Mouse (Mus musculus): ENCODE measurements around the gene Xylt2. TPM values are rescaled to one million over a fixed set of nuclear protein-coding genes. Genes with fewer than 3 reads are reported as not detected.
"Not testable (repeated sequence)": the region's sequence is repeated elsewhere in the genome, so short reads cannot be mapped to it uniquely, and the experiment has no call there.

The Xylt2 gene
- polyA plus RNA-seq, 1 experiment from 2014 or later = 23.2 TPM

DNA sequence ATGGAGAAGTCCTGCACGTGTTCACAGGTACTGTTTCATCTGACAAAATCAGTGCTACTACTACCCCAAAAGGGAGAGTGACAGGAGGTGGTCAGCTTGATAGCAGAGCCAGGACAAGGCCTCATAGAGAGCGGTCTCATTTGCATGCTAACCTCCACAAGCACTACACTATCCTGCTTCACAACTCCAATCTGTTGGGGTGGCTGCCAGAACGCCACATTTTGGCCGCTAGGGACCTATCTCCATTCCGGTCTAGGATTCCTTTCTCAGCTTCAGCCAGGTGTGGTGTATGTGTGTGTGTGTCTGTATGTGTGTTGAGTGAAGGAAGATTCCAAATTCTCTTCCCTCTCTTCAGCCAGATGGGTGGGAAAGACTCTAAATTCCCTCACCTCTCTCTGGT lies 1.9 kb downstream of the Xylt2 start:
- peaks cover 31% of the 10 kb centered on the region for H3K4me1 ChIP-seq
- no peak overlapping the region for H3K27ac ChIP-seq
- H3K9ac ChIP-seq = no peak overlapping the region
- H3K4me3 ChIP-seq = no peak overlapping the region
- peaks cover 2% of the 10 kb centered on the region; the same call in 1 of the 2 replicates for H3K36me3 ChIP-seq
- no peaks in the 10 kb centered on the region for H3K9me3 ChIP-seq
- no peaks in the 10 kb centered on the region for H3K27me3 ChIP-seq
- peak overlapping the region; percentile 67; the same call in 1 of the 2 replicates for H3K4me2 ChIP-seq
- 67% methylated on average over 5 of the region's 5 CpGs for WGBS
- no peak for ATAC-seq (ENCODE audit: borderline replicate concordance, extremely low read depth, low FRiP score, low TSS enrichment)

DNA sequence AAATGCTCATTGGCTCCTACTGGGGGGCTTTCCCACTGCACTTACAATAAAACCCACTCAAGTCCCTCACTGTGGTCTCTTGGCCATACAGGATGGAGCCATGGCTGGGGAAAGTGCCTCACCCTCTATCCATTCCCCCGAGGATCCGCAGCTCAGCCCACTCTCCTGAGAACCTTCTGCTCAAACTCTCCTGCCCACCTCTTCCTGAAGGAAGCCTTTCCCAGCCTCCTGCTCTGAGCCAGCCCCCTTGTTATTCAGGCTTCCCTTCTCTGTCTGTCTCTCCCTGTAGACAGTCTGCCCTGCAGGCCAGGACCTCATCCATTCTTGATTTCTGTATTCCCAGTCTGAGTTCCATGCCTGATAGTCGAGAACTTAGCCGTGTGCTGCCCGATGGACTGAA lies 2.3 kb downstream of the Xylt2 start:
- peaks cover 6% of the 10 kb centered on the region; the same call in 1 of the 2 replicates for H3K36me3 ChIP-seq
- H3K4me3 ChIP-seq = no peak overlapping the region
- no peak overlapping the region for H3K27ac ChIP-seq
- H3K9me3 ChIP-seq = no peaks in the 10 kb centered on the region
- H3K4me1 ChIP-seq = peaks cover 31% of the 10 kb centered on the region
- ATAC-seq (ENCODE audit: borderline replicate concordance, extremely low read depth, low FRiP score, low TSS enrichment) = no peak
- H3K27me3 ChIP-seq = no peaks in the 10 kb centered on the region
- H3K4me2 ChIP-seq = 0 out of 2 replicates have a peak overlapping the region, but pooled peaks have one; percentile 2
- WGBS = 79% methylated on average over 5 of the region's 5 CpGs
- no peak overlapping the region for H3K9ac ChIP-seq

GRCm38 (mm10) chr11:94665281-94665680 lies 12.0 kb downstream of the Xylt2 start:
- Histone ChIP-seq H3K9ac (no peak overlapping the region), H3K36me3 (peaks cover 71% of the 10 kb centered on the region), H3K4me3 (no peak overlapping the region), H3K27ac (no peak overlapping the region), H3K9me3 (no peaks in the 10 kb centered on the region), H3K27me3 (no peaks in the 10 kb centered on the region), H3K4me2 (no peak overlapping the region), H3K4me1 (no peaks in the 10 kb centered on the region)
- no peak for ATAC-seq (ENCODE audit: borderline replicate concordance, extremely low read depth, low FRiP score, low TSS enrichment)
- 85% methylated on average over 6 of the region's 6 CpGs for WGBS

DNA sequence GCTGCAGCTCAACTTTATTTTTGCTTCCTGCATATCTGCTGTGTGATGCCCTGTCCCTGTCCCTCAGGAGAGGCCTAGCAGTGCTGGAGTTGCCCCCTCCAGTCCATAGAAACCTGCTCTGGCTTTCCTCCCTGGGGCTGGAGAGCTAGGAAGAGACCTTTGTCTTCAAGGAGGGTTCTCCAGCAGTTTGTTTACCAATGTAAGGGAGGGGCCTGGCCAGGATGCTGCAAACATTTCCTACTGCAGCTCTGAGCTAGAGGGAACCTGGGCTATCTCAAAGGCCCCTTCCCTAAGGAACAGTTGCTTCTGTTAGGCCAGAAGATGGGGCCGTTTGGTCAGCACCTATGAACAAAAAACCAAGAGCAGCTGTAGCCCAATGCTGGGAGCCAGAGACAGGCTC lies 16.0 kb downstream of the Xylt2 start:
- Histone ChIP-seq H3K36me3 (peaks cover 59% of the 10 kb centered on the region), H3K4me2 (no peak overlapping the region), H3K27ac (no peak overlapping the region), H3K4me1 (no peaks in the 10 kb centered on the region), H3K9ac (no peak overlapping the region), H3K9me3 (no peaks in the 10 kb centered on the region), H3K27me3 (no peaks in the 10 kb centered on the region), H3K4me3 (no peak overlapping the region)
- ATAC-seq (ENCODE audit: borderline replicate concordance, extremely low read depth, low FRiP score, low TSS enrichment) = no peak
- WGBS = 40% methylated on average over 1 of the region's 1 CpGs

GRCm38 (mm10) chr11:94653663-94654436 lies 23.5 kb downstream of the Xylt2 start, which contains the start of the genes Mrpl27 and Eme1:
Mrpl27 (plus strand) TSS chr11:94653767.
Eme1 (minus strand) TSS chr11:94653964.
- WGBS = under 1% methylated on average over 32 of the region's 32 CpGs
- ATAC-seq (ENCODE audit: borderline replicate concordance, extremely low read depth, low FRiP score, low TSS enrichment) = peak; percentile 86

GRCm38 (mm10) chr11:94652973-94653372 lies 24.3 kb downstream of the Xylt2 start:
- peak overlapping the region; percentile 75 for H3K4me2 ChIP-seq
- peaks cover 25% of the 10 kb centered on the region for H3K36me3 ChIP-seq
- H3K4me1 ChIP-seq = peaks cover 22% of the 10 kb centered on the region
- H3K9ac ChIP-seq = peak overlapping the region; percentile 76
- 44% methylated on average over 8 of the region's 8 CpGs for WGBS
- no peaks in the 10 kb centered on the region for H3K27me3 ChIP-seq
- peak overlapping the region; percentile 82 for H3K4me3 ChIP-seq
- no peaks in the 10 kb centered on the region for H3K9me3 ChIP-seq
- ATAC-seq (ENCODE audit: borderline replicate concordance, extremely low read depth, low FRiP score, low TSS enrichment) = no peak
- no peak overlapping the region for H3K27ac ChIP-seq

More at GRCm38 (mm10) chr11:94653663-94654436, 23.5 kb downstream of the Xylt2 start, which contains the start of the genes Mrpl27 and Eme1:
- H3K27me3 ChIP-seq = no peaks in the 10 kb centered on the region
- peaks cover 26% of the 10 kb centered on the region for H3K36me3 ChIP-seq
- H3K9me3 ChIP-seq = no peaks in the 10 kb centered on the region
- peaks cover 22% of the 10 kb centered on the region for H3K4me1 ChIP-seq
- peak within 1 kb of the TSS; percentile 95 for H3K27ac ChIP-seq
- peak within 1 kb of the TSS; percentile 75 for H3K4me2 ChIP-seq
- H3K9ac ChIP-seq = peak within 1 kb of the TSS; percentile 76
- peak within 1 kb of the TSS; percentile 82 for H3K4me3 ChIP-seq

DNA sequence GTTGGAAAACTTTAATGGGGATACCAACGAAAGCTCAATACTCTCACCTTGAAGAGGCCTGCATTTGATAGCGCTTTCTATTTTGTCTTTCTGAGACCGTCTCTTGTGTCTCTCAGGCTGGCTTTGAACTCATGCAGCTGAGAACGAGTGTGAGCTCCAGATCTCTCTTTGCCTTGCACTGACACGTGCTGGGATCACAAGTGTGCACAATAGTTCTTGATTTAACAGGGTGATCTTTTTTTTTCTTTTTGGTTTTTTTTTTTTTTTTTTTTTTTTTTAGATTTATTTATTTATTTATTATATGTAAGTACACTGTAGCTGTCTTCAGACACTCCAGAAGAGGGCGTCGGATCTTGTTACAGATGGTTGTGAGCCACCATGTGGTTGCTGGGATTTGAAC lies 26.1 kb downstream of the Xylt2 start:
- not testable (repeated sequence) for H3K27ac ChIP-seq; H3K27me3 ChIP-seq; H3K9ac ChIP-seq; H3K4me2 ChIP-seq; H3K9me3 ChIP-seq; ATAC-seq (ENCODE audit: borderline replicate concordance, extremely low read depth, low FRiP score, low TSS enrichment); H3K4me3 ChIP-seq
- Histone ChIP-seq H3K36me3 (peaks cover 35% of the 10 kb centered on the region), H3K4me1 (peaks cover 22% of the 10 kb centered on the region)
- WGBS = 92% methylated on average over 5 of the region's 7 CpGs

- H3K9me3 ChIP-seq = no peaks in the 10 kb centered on the region
- WGBS = 95% methylated on average over 4 of the region's 4 CpGs
- no peak overlapping the region for H3K4me3 ChIP-seq
- peaks cover 81% of the 10 kb centered on the region for H3K36me3 ChIP-seq
- H3K27ac ChIP-seq = no peak overlapping the region
- no peaks in the 10 kb centered on the region for H3K27me3 ChIP-seq
- H3K4me1 ChIP-seq = no peaks in the 10 kb centered on the region
- ATAC-seq (ENCODE audit: borderline replicate concordance, extremely low read depth, low FRiP score, low TSS enrichment) = no peak
- no peak overlapping the region for H3K9ac ChIP-seq
- H3K4me2 ChIP-seq = no peak overlapping the region
Measured at GRCm38 (mm10) chr11:94646457-94646856, 30.9 kb downstream of the Xylt2 start.

DNA sequence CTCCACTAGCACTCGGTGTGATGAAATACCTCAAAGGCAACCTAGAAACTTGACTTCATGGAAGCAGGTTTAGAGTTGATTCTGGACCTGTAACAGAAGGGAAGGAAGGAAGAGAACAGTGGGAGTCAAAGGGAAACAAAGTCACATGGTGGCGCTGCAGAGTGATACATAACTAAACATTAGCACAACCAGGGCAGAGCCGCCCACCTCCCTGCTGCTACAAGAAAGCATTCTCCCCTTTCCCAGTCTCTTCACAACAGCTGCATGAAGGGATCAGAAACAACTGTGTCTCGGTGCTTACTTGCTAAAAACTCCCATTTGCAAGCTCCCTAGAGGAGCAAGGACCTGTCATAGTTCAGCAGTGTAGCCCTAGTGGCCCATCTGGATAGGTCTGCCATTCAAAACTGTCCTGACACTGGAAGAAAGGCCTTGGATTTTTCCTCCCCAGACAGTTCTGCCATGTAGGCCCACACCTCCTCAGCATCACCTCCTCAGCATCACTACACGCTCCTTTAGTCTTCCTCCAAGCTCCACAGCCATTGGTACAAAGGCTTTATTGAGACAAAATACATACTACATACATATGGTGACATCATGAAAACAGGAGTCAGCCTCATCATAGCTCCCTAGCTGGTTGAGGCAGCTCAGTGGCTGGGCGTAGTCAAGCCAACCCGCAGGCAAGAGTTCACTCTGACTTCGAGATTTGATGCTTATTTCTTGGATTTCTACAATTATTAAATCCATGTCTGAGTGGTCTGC lies 32.7 kb downstream of the Xylt2 start:
- ATAC-seq (ENCODE audit: borderline replicate concordance, extremely low read depth, low FRiP score, low TSS enrichment) = no peak
- Histone ChIP-seq H3K9me3 (no peaks in the 10 kb centered on the region), H3K27ac (no peak overlapping the region), H3K27me3 (no peaks in the 10 kb centered on the region), H3K36me3 (peaks cover 90% of the 10 kb centered on the region), H3K4me1 (no peaks in the 10 kb centered on the region), H3K4me3 (no peak overlapping the region), H3K4me2 (no peak overlapping the region), H3K9ac (no peak overlapping the region)
- WGBS = 84% methylated on average over 8 of the region's 8 CpGs

DNA sequence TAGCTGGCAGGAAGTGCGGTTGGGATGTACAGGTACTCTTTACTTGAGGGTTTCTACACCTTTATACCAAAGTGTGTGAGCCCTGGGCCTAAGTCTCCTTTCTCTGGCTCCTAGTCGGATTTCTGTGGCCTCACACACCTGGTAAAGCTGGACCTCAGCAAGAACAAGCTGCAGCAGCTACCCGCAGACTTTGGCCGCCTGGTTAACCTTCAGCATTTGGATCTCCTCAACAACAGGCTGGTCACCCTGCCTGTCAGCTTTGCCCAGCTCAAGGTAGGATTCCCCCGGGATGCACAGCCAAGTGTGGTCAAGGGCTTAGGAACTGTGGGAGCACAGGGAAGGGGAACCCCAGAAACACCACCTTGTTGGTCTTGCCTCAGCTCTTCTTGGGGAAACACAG lies 42.9 kb downstream of the Xylt2 start:
- H3K27ac ChIP-seq = no peak overlapping the region
- no peaks in the 10 kb centered on the region for H3K9me3 ChIP-seq
- H3K4me3 ChIP-seq = no peak overlapping the region
- H3K36me3 ChIP-seq = peaks cover 74% of the 10 kb centered on the region
- no peaks in the 10 kb centered on the region for H3K27me3 ChIP-seq
- H3K4me2 ChIP-seq = no peak overlapping the region
- WGBS = 83% methylated on average over 5 of the region's 5 CpGs
- peaks cover 10% of the 10 kb centered on the region for H3K4me1 ChIP-seq
- no peak for ATAC-seq (ENCODE audit: borderline replicate concordance, extremely low read depth, low FRiP score, low TSS enrichment)
- no peak overlapping the region for H3K9ac ChIP-seq

DNA sequence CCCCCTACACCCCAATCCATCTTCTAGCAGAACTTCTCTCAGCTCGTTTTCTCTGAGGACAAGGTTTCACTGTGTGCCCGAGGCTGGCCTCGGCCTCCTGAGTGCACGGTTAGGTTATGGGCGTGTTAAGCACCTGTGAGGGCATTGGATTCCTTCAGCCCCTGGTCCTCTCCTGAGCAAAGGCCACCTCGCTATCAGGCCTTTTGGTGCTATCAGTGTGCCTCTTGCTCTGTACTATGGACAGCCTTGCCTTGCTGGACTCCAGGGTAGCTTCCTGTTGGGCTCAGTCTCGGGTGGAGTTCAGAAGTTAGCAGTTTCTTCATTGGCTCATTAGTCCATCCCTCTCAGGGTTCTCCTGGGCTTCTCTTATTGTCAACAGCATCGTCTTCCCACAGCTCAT lies 44.3 kb downstream of the Xylt2 start:
- H3K4me3 ChIP-seq = no peak overlapping the region
- no peak for ATAC-seq (ENCODE audit: borderline replicate concordance, extremely low read depth, low FRiP score, low TSS enrichment)
- H3K9ac ChIP-seq = no peak overlapping the region
- H3K9me3 ChIP-seq = no peaks in the 10 kb centered on the region
- peaks cover 10% of the 10 kb centered on the region for H3K4me1 ChIP-seq
- H3K27me3 ChIP-seq = no peaks in the 10 kb centered on the region
- H3K4me2 ChIP-seq = no peak overlapping the region
- 83% methylated on average over 8 of the region's 8 CpGs for WGBS
- H3K27ac ChIP-seq = no peak overlapping the region
- H3K36me3 ChIP-seq = peaks cover 59% of the 10 kb centered on the region

GRCm38 (mm10) chr11:94631969-94632368 lies 45.3 kb downstream of the Xylt2 start:
- peaks cover 49% of the 10 kb centered on the region for H3K36me3 ChIP-seq
- 89% methylated on average over 5 of the region's 5 CpGs for WGBS
- no peaks in the 10 kb centered on the region for H3K27me3 ChIP-seq
- peaks cover 10% of the 10 kb centered on the region for H3K4me1 ChIP-seq
- H3K27ac ChIP-seq = no peak overlapping the region
- no peak overlapping the region for H3K9ac ChIP-seq
- H3K4me3 ChIP-seq = no peak overlapping the region
- H3K9me3 ChIP-seq = no peaks in the 10 kb centered on the region
- no peak overlapping the region for H3K4me2 ChIP-seq
- ATAC-seq (ENCODE audit: borderline replicate concordance, extremely low read depth, low FRiP score, low TSS enrichment) = no peak
